Mouse (Mus musculus) midbrain, embryonic 10.5 days (tissue): ENCODE data around the gene Stil. TPM values are rescaled to one million over a fixed set of nuclear protein-coding genes. Genes with fewer than 3 reads are reported as not detected.

Source experiments
- DNase-seq: peaks from one replicate; pipeline ENCODE4 v3.0.0-alpha.2; 2017; ENCODE audit warnings: low spot score
- H3K27ac ChIP-seq: fragments of 300-500 bp; sonication (generic); replicated peaks from 2 replicates; pipeline ENCODE4 v1.5.1; 2016; ENCODE audit warnings: mild to moderate bottlenecking
- H3K27me3 ChIP-seq: fragments of 300-500 bp; sonication (generic); 2 replicates; pipeline ENCODE4 v1.6.1; 2016; ENCODE audit warnings: low read depth, mild to moderate bottlenecking; ENCODE audit not compliant: poor library complexity, severe bottlenecking
- H3K36me3 ChIP-seq: fragments of 300-500 bp; sonication (generic); 2 replicates; pipeline ENCODE4 v1.6.1; 2016; ENCODE audit warnings: mild to moderate bottlenecking, moderate library complexity
- H3K4me1 ChIP-seq: fragments of 300-500 bp; sonication (generic); 2 replicates; pipeline ENCODE4 v1.6.1; 2016
- H3K4me3 ChIP-seq: fragments of 300-500 bp; sonication (generic); 2 replicates; pipeline ENCODE4 v1.5.1; 2016; ENCODE audit warnings: mild to moderate bottlenecking, moderate library complexity
- H3K9me3 ChIP-seq: fragments of 300-500 bp; sonication (generic); replicated peaks from 2 replicates; pipeline ENCODE4 v1.6.1; 2016; ENCODE audit warnings: mild to moderate bottlenecking
- WGBS: fragments of 180-500 bp; shearing (Covaris S2); methylation state at CpG from one replicate; pipeline ENCODE4 v1.1.7; 2016; 5-methylcytosine and 5-hydroxymethylcytosine counted together
- polyA plus RNA-seq: library from polyadenylated mRNA; unstranded; fragments of >200 nt; fragmentation: Nextera tagmentation; extraction: Ambion mirVana; gene quantifications from 2 replicates; pipeline ENCODE4 v1.2.1, GENCODE M21; 2016

Gene Stil
- polyA plus RNA-seq, 1 experiment from 2014 or later, result 19.0 TPM

DNA sequence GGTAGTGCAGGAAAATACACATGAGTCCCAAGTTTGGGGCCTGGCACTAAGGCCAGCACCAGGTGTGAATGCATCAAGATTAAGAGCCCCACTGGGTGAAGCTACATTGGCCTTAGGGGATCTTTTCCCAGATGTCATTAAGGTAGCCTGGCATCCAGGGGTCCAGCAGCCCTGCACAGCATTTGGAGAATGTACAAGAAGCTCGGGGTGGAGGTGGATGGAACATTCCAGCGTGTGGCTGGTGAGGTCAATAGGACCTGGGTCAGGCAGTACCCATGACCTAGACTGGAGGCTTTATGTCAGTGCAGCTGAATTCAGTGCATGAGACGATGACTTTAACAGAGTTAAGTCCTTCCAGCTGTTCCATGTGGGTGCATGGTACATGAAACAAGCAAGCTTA lies 91.8 kb downstream of the Stil start:
- DNase-seq, result no peak
- peaks cover 16% of the 10 kb centered on the region for H3K4me1 ChIP-seq
- H3K4me3 ChIP-seq, result no peak overlapping the region
- WGBS, result 87% methylated on average over 3 of the region's 3 CpGs
- H3K9me3 ChIP-seq, result no peaks in the 10 kb centered on the region
- H3K27me3 ChIP-seq, result peaks cover 79% of the 10 kb centered on the region
- H3K27ac ChIP-seq, result no peak overlapping the region
- no peaks in the 10 kb centered on the region for H3K36me3 ChIP-seq

Other genes starting within 250 kb of the Stil start
- not detected in 2 replicates for gene Gm12830, start 178.4 kb upstream of the Stil start, polyA plus RNA-seq
- 2.1 and 3.3 TPM in 2 replicates for gene Foxd2, start 91.3 kb upstream of the Stil start, polyA plus RNA-seq
- 6.7 and 14.7 TPM in 2 replicates for gene Foxe3, start 74.1 kb upstream of the Stil start, polyA plus RNA-seq
- gene Cmpk1, start 12.9 kb upstream of the Stil start, polyA plus RNA-seq, result 86.4 and 90.7 TPM in 2 replicates
- 2.7 and 5.2 TPM in 2 replicates for gene Tal1, start 56.3 kb downstream of the Stil start, polyA plus RNA-seq
- gene Pdzk1ip1, start 88.5 kb downstream of the Stil start, polyA plus RNA-seq, result 7.9 and 9.5 TPM in 2 replicates
- gene Cyp4x1, start 134.1 kb downstream of the Stil start, polyA plus RNA-seq, result 0.51 and 0.71 TPM in 2 replicates
- gene Cyp4a29, start 241.9 kb downstream of the Stil start, polyA plus RNA-seq, result not detected in 2 replicates